Mouse (Mus musculus): Measurements from ENCODE around the gene Elof1.
A peak's percentile ranks its signal among the peaks of the same experiment; 100 is the strongest.
"Not testable (repeated sequence)": the region's sequence is repeated elsewhere in the genome, so short reads cannot be mapped to it uniquely, and the experiment has no call there.

The Elof1 gene

GRCm38 (mm10) chr9:22116740-22117426 is at the start of gene Elof1:
Gene Elof1 (minus strand): TSS chr9:22117172.
- DNase-seq, result peak; percentile 95

DNA sequence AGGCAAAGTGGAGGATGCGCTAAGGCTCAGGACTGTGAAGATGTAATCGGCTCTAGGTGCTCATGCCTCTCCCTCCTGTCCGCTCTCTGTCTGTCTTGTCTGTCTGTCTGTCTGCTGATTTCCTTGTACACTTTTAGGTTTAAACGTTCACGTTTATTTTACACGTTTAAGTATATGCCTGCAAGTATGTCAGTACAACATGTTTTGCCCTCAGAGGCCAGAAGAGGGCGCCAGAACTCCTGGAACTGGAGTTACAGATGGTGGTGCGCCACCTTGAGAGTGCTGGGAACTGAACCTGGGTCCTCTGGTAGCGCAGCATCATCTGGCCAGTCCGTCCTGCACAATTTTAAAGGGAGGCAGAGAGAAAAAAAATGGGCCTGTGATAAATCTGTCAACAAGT is 49.7 kb upstream of the Elof1 start:
- DNase-seq, result no peak

DNA sequence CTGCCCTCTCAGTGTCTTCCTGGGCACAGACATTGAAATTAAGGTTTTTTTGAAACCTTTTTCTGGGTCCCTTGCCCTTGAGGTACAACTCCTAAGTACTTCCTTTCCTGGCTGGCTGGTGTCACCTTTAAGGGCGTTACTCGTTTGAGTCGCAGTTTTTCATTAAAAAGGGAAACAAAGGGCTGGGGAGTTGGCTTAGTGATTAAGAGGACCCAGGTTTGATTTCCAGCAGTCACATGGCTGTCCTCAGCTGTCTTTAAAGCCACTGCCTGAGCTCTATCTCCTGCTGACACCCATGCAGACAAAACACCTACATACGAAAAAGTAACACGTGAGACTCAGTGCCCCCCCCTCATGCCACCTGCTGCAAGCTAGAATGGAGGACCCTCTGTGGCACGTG is 49.0 kb upstream of the Elof1 start:
- DNase-seq, result no peak

DNA sequence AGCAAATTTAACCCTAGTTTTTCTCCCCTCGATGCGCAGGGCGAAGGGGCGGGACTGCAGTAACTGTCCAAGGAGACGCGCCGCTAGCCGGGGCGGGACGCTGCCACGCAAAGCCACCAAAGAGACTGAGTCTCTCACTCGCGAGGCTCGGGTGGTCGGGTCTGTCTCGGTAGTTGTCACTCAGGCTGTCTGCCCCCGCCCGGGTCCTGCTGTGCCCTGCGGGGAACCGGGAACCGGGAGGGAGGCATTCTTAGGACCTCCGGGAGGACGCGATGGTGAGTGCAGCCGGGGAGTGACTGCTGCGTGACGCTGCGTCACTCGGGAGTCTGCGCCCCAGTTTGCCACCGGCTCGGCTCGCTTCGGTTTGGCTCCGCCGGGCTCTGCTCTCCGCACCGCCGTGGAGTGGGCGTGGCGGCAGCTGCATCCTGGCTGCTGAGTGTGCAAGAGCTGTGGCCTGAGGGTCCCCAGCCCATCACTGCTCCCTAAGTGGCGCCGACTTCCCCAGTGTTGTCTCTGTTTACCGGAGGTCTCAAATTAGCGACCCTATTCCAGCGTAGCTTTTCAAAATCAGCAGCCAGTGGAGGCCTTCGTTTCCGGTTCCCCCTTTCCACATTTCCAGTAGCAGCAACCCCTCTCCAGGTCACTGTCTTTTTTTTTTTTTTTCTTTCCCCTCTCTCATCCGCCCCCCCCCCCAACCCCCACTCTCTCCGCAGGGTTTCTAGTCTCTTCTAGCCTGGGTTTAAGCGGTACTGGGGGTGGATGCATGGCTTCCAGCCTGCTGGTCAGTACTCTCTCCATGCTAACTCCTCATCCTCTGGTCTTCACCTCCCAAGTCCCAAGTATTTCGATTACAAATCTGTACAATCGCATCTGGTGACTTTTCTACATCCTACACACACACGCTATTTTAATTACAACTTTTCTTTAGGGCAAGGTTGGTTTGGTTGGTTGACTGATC is 48.0 kb upstream of the Elof1 start:
- peak; percentile 65 for DNase-seq

GRCm38 (mm10) chr9:22162912-22163311 is 45.9 kb upstream of the Elof1 start:
- no peak for DNase-seq

DNA sequence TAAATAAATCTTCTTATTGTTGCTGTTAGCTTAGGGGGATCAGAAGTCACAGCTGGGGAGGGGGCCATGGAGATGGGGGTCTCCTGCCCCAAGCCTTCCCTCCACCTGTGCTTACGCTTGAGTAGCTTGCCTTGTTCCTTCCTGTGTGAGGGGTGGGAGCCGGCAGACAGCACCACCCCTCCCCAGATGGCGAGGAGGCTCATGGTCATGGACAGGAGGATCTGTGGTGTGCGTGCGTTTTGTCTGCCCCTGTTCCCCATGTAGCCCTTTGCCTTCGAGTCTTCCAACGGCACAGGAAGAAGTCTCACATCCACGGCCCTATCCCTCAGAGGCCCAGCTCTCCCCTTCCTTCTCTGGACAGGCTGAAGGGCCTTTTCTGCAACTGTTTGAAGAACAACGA is 45.3 kb upstream of the Elof1 start:
- DNase-seq, result no peak

DNA sequence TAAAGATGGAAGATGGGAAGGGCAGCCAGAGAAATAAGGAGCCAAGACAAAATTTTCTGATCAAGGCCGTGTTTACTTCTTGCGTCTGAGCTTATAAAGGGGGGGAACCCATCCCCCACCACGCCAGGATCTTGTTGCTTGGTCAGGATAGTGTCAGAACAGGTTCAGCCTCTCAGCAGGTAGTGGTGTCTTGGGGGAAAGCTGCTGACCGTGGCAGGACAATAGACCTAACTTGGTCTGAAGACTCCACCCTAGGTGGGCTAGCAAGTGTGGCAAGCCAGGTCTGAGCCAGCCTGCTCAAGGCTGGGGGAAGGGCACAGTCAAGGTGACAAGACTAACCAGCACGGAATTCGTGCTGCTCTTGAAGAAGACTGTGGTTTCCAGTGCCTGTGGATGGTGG is 44.3 kb upstream of the Elof1 start:
- DNase-seq, result no peak

DNA sequence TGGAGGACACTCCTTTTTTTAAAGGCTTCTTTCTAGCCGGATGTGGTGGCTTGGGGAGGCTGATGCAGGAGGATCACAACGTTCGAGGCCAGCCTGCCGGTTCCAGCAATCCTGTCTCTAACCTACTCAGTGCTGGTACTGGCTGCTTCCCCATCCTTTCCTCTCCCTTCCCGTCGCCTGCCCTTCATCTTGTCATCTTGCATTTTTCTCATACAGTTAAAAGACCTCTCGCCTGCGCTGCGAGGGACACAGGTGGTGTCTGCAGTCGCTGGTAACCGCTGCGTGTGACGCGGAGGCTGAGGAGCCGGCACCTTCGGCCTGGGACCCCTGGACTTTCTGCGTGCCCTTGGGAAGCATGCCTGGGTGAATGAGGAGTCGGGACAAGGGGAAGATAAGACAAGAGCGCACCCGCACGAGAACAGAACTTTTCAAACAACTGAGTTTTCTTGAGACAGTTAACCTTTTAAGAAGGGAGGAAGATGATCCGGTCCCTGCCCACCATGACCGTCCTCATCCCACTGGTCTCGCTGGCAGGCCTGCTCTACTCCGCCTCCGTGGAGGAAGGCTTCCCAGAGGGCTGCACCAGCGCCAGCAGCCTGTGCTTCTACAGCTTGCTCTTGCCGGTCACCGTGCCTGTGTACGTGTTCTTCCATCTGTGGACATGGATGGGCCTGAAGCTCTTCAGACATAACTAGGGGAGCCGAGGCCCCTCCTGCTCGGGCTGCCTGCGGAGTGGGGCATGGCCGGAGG is 40.7 kb upstream of the Elof1 start:
- no peak for DNase-seq

- DNase-seq, result peak; percentile 99
Observed at GRCm38 (mm10) chr9:22156497-22157245, 39.7 kb upstream of the Elof1 start, which contains the start of gene Pigyl. Gene Pigyl (plus strand): TSS chr9:22156846.

DNA sequence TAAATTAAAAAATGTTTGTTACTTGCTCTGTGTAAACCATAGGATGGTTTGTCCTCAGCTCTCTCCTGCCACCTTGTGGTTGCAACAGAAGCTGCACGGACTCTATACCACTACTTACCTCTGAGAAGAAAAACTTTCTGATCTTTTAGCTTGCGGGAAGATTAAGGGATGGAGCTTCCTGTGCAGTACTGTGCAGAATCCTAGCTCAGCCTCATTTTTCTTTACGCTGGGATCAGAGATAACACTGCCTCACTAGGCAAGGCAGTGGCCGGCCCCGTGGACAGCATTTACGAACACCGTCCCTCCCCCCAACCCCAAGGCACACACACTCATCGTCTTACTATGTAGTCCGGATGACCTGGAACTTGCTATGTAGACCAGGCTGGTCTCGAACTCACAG is 38.6 kb upstream of the Elof1 start:
- DNase-seq, result peak; percentile 83

DNA sequence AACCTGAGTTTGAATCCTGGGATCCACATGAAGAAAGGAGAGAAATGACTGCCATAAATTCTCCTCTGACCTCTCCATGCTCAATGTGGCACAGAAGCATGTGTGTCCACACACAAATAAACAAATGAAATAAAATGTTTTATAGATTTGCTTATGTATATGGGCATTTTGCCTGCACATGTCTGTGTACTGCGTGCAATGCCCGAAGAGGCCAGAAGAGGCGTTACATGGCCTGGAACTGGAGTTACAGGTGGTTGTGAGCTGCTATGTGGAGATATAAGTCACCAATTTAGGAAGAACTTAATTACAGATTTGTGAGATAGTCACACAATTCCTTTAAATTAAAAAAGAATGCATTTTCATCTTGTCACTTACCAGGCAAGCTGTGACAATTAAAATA is 36.8 kb upstream of the Elof1 start:
- DNase-seq, result no peak

- no peak for DNase-seq
Observed at GRCm38 (mm10) chr9:22150946-22151345, 34.0 kb upstream of the Elof1 start.

GRCm38 (mm10) chr9:22150249-22150693 is 33.3 kb upstream of the Elof1 start:
- not testable (repeated sequence) for DNase-seq

DNA sequence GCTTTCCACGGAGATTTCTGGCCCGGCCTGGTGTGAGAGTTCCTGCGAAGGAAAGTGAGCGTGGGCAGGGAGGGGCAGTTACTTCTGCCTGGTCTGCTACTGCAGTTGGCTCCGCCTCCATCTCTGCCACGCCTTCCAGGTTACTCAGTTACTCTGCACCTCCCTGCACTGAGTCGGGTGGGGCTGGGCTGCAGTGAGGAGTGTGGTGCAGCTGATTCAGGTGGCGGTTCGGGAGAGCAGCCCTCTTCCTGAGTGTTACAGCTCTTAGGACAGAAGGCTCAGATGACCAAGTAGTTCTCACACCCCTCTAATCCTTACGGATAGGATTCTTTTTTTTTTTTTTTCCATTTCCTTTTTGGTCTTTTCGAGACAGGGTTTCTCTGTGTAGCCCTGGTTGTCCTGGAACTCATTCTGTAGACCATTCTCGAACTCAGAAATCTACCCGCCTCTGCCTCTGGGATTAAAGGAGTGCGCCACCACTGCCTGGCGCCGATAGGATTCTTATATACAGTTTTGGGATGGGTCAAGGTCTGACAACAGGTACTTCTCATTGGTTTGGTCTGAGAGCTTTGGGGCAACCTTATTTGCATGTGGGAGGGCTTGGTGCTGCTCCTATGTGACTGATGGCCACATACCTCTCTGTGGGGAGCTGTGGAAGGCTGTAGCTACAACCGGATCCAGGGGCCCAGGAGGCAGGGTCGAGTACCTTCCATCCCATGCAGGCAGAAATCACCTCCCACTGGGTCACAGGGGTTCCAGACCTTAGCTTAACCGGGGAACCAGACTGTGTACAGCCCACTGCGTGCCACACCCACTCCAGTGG is 32.7 kb upstream of the Elof1 start:
- no peak for DNase-seq

DNA sequence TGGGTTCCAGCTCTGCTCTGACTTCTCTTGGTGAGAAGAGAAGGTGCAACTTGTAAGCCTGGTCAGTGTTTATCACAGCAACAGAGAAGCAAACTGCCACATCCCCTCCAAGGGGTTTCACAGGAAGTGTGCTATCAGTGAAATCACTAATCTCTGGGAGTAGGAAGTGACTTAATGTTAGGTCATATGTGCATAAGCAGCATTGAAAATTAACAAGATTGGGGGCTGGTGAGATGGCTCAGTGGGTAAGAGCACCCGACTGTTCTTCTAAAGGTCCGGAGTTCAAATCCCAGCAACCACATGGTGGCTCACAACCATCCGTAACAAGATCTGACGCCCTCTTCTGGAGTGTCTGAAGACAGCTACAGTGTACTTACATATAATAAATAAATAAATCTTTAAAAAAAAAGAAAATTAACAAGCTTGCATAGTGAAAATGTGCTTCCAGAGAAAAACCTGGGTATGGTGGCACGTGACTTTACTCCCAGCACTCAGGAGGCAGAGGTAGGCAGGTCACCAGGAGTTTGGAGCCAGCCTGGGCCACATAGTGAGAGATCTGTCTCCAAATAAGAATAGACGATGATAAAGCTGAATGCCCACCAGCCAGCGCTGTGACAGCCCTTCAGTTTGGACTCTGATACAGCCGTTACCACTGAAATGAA is 27.5 kb upstream of the Elof1 start:
- DNase-seq, result no peak

DNA sequence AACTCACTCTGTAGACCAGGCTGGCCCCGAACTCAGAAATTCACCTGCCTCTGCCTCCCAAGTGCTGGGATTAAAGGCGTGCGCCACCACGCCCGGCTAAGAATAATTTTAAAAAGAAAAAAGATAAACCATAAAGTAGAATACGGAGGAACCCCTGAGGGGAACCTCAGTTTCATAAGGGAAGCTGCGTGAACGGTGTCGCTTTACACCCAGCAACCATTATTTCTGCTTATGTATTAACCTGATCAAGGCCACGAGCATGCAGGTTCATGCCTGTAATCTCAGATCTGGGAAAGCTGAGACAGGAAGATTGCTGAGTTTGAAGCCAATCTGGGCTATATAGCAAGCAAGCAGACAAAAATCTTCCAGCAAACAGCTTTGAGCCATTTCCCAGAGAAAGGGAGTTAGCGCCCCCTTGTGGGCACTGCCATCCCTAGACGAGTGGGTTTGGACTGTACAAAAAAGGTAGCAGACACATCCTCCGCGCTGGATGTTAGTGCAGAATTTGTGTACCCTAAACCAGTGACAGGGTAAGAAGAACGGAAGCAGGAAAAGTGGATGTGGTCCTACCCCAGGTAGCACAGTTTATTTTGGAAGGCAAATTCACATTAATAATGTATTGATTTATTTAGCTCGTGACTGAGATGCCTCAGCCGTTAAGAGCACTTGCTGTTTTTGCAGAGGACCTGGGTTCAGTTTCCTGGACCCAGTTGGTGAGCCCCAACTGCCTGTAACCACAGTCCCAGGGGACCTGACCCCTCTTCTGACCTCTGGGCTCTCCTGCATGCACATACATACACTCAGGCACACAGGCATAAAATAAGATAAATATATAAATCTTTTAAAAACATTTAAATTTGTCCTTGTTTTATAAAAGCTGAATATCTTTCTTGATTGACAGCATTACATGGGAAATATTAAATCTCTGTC is 26.4 kb upstream of the Elof1 start:
- peak; percentile 93 for DNase-seq

DNA sequence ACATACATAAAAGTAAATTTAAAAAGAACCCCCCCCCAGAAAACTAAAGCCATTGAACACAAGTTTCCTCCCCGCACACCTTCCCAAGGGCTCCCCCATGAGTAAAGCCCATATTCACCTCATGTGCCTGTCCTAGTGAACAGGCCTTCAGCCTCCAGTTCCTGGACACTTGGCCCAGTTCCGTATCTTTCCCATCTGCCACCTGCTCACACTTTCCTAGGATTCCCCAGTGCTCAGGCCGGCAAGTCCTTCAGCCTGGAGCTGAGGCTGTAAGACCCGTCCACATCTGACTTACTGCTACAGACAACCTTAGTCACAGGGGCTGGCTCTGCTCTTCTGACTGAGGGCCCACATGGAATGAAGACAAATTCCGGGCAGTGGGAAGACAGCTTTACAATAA is 22.8 kb upstream of the Elof1 start:
- DNase-seq, result no peak

GRCm38 (mm10) chr9:22138480-22138879 is 21.5 kb upstream of the Elof1 start:
- DNase-seq, result peak; percentile 29

- DNase-seq, result no peak
Observed at GRCm38 (mm10) chr9:22136765-22137547, 20.0 kb upstream of the Elof1 start.

Data from thymus, postnatal 14 days (tissue).